Mouse (Mus musculus): ENCODE data around the gene Ccr10. TPM values are rescaled to one million over a fixed set of nuclear protein-coding genes. Genes with fewer than 3 reads are reported as not detected.
A peak's percentile ranks its signal among the peaks of the same experiment; 100 is the strongest.

The Ccr10 gene
- total RNA-seq (2021) = not detected
- long read RNA-seq, experiment 1 = 0 reads
- long read RNA-seq, experiment 2, partial matches to known transcripts = 1 of 1 reads
- long read RNA-seq, experiment 2, other reads (novel, unspliced or antisense) = 0 of 1 reads

- DNase-seq = peak in 1 of 2 experiments; percentile 49
- intact Hi-C loops (cut with DNase I) = loop anchor here (1.0 to 10.0 kb wide), 2 partner anchors 80 to 280 kb away; partner anchors contain the start of gene Psmc3ip
These were observed at the start of gene Ccr10 for GRCm38 (mm10) chr11:101174851-101175628. Gene Ccr10 (minus strand): TSS chr11:101175443.

- DNase-seq = no peak
- intact Hi-C loops (cut with DNase I) = no loop called here
These were observed 49.1 kb upstream of the Ccr10 start for GRCm38 (mm10) chr11:101224337-101224736.

- DNase-seq = no peak
- intact Hi-C loops (cut with DNase I) = no loop called here
These were observed 46.2 kb upstream of the Ccr10 start for GRCm38 (mm10) chr11:101221306-101221986.

GRCm38 (mm10) chr11:101220853-101221252, 45.6 kb upstream of the Ccr10 start:
- intact Hi-C loops (cut with DNase I) = no loop called here

GRCm38 (mm10) chr11:101218436-101219055, 43.3 kb upstream of the Ccr10 start:
- DNase-seq = no peak
- intact Hi-C loops (cut with DNase I) = no loop called here

More at GRCm38 (mm10) chr11:101220853-101221252, 45.6 kb upstream of the Ccr10 start:
- no peak for DNase-seq

- intact Hi-C loops (cut with DNase I) = no loop called here
- DNase-seq = no peak
These were observed 41.7 kb upstream of the Ccr10 start for GRCm38 (mm10) chr11:101216936-101217335.

- intact Hi-C loops (cut with DNase I) = loop anchor here (1.0 to 5.0 kb wide), 3 partner anchors 36 to 185 kb away; partner anchors contain the start of gene Becn1
- DNase-seq = peak in 1 of 2 experiments; percentile 58
These were observed 36.7 kb upstream of the Ccr10 start for GRCm38 (mm10) chr11:101211970-101212369.

GRCm38 (mm10) chr11:101200986-101201385, 25.7 kb upstream of the Ccr10 start:
- intact Hi-C loops (cut with DNase I) = no loop called here
- DNase-seq = peak in 1 of 2 experiments; percentile 45

- intact Hi-C loops (cut with DNase I) = no loop called here
- DNase-seq = no peak
These were observed 24.3 kb upstream of the Ccr10 start for GRCm38 (mm10) chr11:101199555-101199954.

GRCm38 (mm10) chr11:101196175-101196574, 20.9 kb upstream of the Ccr10 start:
- no peak for DNase-seq
- intact Hi-C loops (cut with DNase I) = no loop called here

- no peak for DNase-seq
- intact Hi-C loops (cut with DNase I) = no loop called here
These were observed 20.3 kb upstream of the Ccr10 start for GRCm38 (mm10) chr11:101195571-101195970.

GRCm38 (mm10) chr11:101195101-101195500, 19.9 kb upstream of the Ccr10 start:
- intact Hi-C loops (cut with DNase I) = no loop called here
- no peak for DNase-seq

GRCm38 (mm10) chr11:101194643-101195042, 19.4 kb upstream of the Ccr10 start:
- intact Hi-C loops (cut with DNase I) = no loop called here
- no peak for DNase-seq

GRCm38 (mm10) chr11:101194137-101194536, 18.9 kb upstream of the Ccr10 start:
- intact Hi-C loops (cut with DNase I) = no loop called here
- DNase-seq = no peak

GRCm38 (mm10) chr11:101193076-101193475, 17.8 kb upstream of the Ccr10 start:
- intact Hi-C loops (cut with DNase I) = no loop called here
- no peak for DNase-seq

GRCm38 (mm10) chr11:101192646-101193045, 17.4 kb upstream of the Ccr10 start:
- DNase-seq = no peak

GRCm38 (mm10) chr11:101191919-101192470, 16.8 kb upstream of the Ccr10 start:
- no peak for DNase-seq
- intact Hi-C loops (cut with DNase I) = no loop called here

More at GRCm38 (mm10) chr11:101192646-101193045, 17.4 kb upstream of the Ccr10 start:
- intact Hi-C loops (cut with DNase I) = no loop called here

GRCm38 (mm10) chr11:101190913-101191907, 16.0 kb upstream of the Ccr10 start:
- intact Hi-C loops (cut with DNase I) = no loop called here
- DNase-seq = no peak

GRCm38 (mm10) chr11:101190181-101190912, 15.1 kb upstream of the Ccr10 start:
- intact Hi-C loops (cut with DNase I) = no loop called here
- no peak for DNase-seq

Data from heart, postnatal 14 days (tissue).